In the genomic region with DNA sequence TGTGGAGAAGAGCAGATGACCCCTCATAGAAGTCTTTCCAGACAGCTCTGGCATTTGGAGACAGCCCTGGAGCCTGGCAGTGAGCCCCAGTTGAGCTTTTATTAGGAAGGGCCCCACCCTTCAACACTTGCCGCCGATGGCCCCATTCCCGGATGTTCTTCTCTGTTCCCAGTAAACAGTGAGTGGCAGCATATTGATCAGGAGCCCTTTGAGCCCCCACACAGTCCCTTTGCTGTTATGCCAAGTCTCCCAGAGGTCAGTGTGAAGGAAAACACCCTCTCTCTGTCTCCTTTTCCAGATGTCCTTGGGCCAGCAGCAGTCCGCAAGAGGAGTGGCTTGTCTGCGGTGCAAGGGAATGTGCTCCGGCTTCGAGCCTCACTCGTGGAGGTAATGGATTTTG, we compare ENCODE assay signal across 10 mouse cellular contexts. TPM values are rescaled to one million over a fixed set of nuclear protein-coding genes. Genes with fewer than 3 reads are reported as not detected.
DNase-seq lines count a peak whose midpoint lies in the region; ATAC-seq and TF ChIP-seq lines count a peak whose summit lies in the region.
"Had no signal": no experiment of that assay in that cellular context is flagged by ENCODE, and none has a peak within 500 bp of the region (broad histone marks: within the 10 kb centered on the region; RNA-seq: fewer than 3 reads in every experiment).

No protein-coding gene starts in this region.

- H3K27ac ChIP-seq in forebrain, embryonic 14.5 days (ENCODE audit: low read depth, low read length): no peak overlapping the region
- H3K27ac ChIP-seq in forebrain, embryonic 16.5 days (ENCODE audit: low read length): no peak overlapping the region
- H3K27ac ChIP-seq in lung, postnatal 0 days (ENCODE audit: low read length): no peak overlapping the region
- H3K27ac ChIP-seq in thymus, adult 2 months (ENCODE audit: control insufficient read depth, insufficient read depth, low read length): no peak overlapping the region
- H3K27ac ChIP-seq: kidney, postnatal 0 days had no signal

- H3K4me2 ChIP-seq in forebrain, embryonic 14.5 days (ENCODE audit: low read length): no peak overlapping the region
- no peak overlapping the region for H3K4me2 ChIP-seq in forebrain, embryonic 16.5 days (ENCODE audit: low read length)
- H3K4me2 ChIP-seq in lung, postnatal 0 days (replicated peaks; ENCODE audit: low read depth, low read length): no peak overlapping the region

- no peak for ATAC-seq in forebrain, embryonic 14.5 days
- no peak for ATAC-seq in forebrain, embryonic 16.5 days
- ATAC-seq in lung, postnatal 0 days: peak; percentile 82

- peak; percentile 1 for DNase-seq in forebrain, embryonic 14.5 days (ENCODE audit: low spot score)
- peak; percentile 45 for DNase-seq in adrenal gland, postnatal 14 days
- peak; percentile 56 for DNase-seq in heart, postnatal 25 days (ENCODE audit: low spot score)
- peak; percentile 60 for DNase-seq in lung, postnatal 0 days (ENCODE audit: low spot score)
- no peak for DNase-seq in natural killer cell, adult 2 months (ENCODE audit: low spot score in 2 of 2)
- DNase-seq in c-Kit-positive CD71-positive TER-119-positive erythroid progenitor cells, embryonic 14.5 days (ENCODE audit: low spot score): no peak
- DNase-seq in thymus, adult 2 months: no peak

- peak; percentile 83 for TF ChIP-seq EP300 in lung, postnatal 0 days (IDR thresholded peaks at IDR 0.05)

- no peak overlapping the region for H3K4me3 ChIP-seq in forebrain, embryonic 14.5 days (ENCODE audit: low read depth, low read length)
- no peak overlapping the region for H3K4me3 ChIP-seq in forebrain, embryonic 16.5 days (replicated peaks; ENCODE audit: low read length)
- H3K4me3 ChIP-seq in lung, postnatal 0 days (ENCODE audit: low read depth, low read length): no peak overlapping the region
- no peak overlapping the region for H3K4me3 ChIP-seq in thymus, adult 2 months (ENCODE audit: control insufficient read depth, insufficient read depth, low read length)
- H3K4me3 ChIP-seq: myocyte had no signal

- no peak for TF ChIP-seq CTCF in lung, postnatal 0 days (IDR thresholded peaks at IDR 0.05)
- TF ChIP-seq CTCF in thymus, adult 2 months (IDR thresholded peaks at IDR 0.05; ENCODE audit: borderline replicate concordance, control insufficient read depth, extremely low read depth, insufficient read depth, low read length, poor library complexity): no peak

- no peaks in the 10 kb centered on the region for H3K4me1 ChIP-seq in forebrain, embryonic 14.5 days (ENCODE audit: control insufficient read depth, insufficient read depth, low read length)
- no peaks in the 10 kb centered on the region for H3K4me1 ChIP-seq in forebrain, embryonic 16.5 days (replicated peaks; ENCODE audit: control insufficient read depth, insufficient read depth, low read length)
- no peaks in the 10 kb centered on the region for H3K4me1 ChIP-seq in lung, postnatal 0 days (ENCODE audit: insufficient read depth, low read depth, low read length)
- no peaks in the 10 kb centered on the region for H3K4me1 ChIP-seq in thymus, adult 2 months (replicated peaks; ENCODE audit: control insufficient read depth, insufficient read depth, low read length)

- H3K36me3 ChIP-seq in forebrain, embryonic 14.5 days (ENCODE audit: control insufficient read depth, insufficient read depth, low read length): no peaks in the 10 kb centered on the region
- H3K36me3 ChIP-seq in forebrain, embryonic 16.5 days (ENCODE audit: control insufficient read depth, insufficient read depth): no peaks in the 10 kb centered on the region
- H3K36me3 ChIP-seq in lung, postnatal 0 days (ENCODE audit: insufficient read depth, low read length): no peaks in the 10 kb centered on the region
- H3K36me3 ChIP-seq in thymus, adult 2 months (ENCODE audit: control insufficient read depth, insufficient read depth, low read length): no peaks in the 10 kb centered on the region

- intact Hi-C loops in heart, postnatal 25 days (cut with DNase I): loop anchor here (5.0 kb wide), 3 partner anchors 32 to 92 kb away; a partner anchor contains a TSS

- no peaks in the 10 kb centered on the region for H3K27me3 ChIP-seq in forebrain, embryonic 14.5 days (replicated peaks; ENCODE audit: control insufficient read depth, insufficient read depth, low read length)
- H3K27me3 ChIP-seq in forebrain, embryonic 16.5 days (replicated peaks; ENCODE audit: control insufficient read depth, insufficient read depth, low read length): no peaks in the 10 kb centered on the region
- no peaks in the 10 kb centered on the region for H3K27me3 ChIP-seq in lung, postnatal 0 days (replicated peaks; ENCODE audit: insufficient read depth, low read length)
- H3K27me3 ChIP-seq in thymus, adult 2 months (ENCODE audit: control insufficient read depth, insufficient read depth, low read length): no peaks in the 10 kb centered on the region

- H3K9ac ChIP-seq in forebrain, embryonic 14.5 days (ENCODE audit: low read length): no peak overlapping the region
- H3K9ac ChIP-seq in forebrain, embryonic 16.5 days (replicated peaks; ENCODE audit: low read depth, low read length): no peak overlapping the region
- H3K9ac ChIP-seq in lung, postnatal 0 days (replicated peaks; ENCODE audit: low read depth): no peak overlapping the region

- WGBS in forebrain, embryonic 14.5 days: 73% methylated on average over 8 of the region's 8 CpGs
- 61% methylated on average over 8 of the region's 8 CpGs for WGBS in forebrain, embryonic 16.5 days
- 30% methylated on average over 8 of the region's 8 CpGs for WGBS in lung, postnatal 0 days
- WGBS in thymus, adult 2 months: 74% methylated on average over 8 of the region's 8 CpGs

- H3K9me3 ChIP-seq in forebrain, embryonic 14.5 days (replicated peaks; ENCODE audit: control insufficient read depth, low read length): no peaks in the 10 kb centered on the region
- H3K9me3 ChIP-seq in forebrain, embryonic 16.5 days (ENCODE audit: control insufficient read depth, low read length): no peaks in the 10 kb centered on the region
- H3K9me3 ChIP-seq in lung, postnatal 0 days (ENCODE audit: low read length): no peaks in the 10 kb centered on the region

- no peak for TF ChIP-seq POLR2A in thymus, adult 2 months (IDR thresholded peaks at IDR 0.05; ENCODE audit: control insufficient read depth, extremely low read depth, insufficient read depth, low read length, poor library complexity)

RNA-seq across cellular contexts. Expression of a gene that starts 31.2 kb away (rescaled TPM):
- 16.2 and 16.7 TPM in 2 replicates for polyA plus RNA-seq in forebrain, embryonic 14.5 days (2014; fragmentation: Nextera tagmentation; extraction: Ambion mirVana)
- 10.6 and 13.6 TPM in 2 replicates for polyA plus RNA-seq in forebrain, embryonic 16.5 days (2015; fragmentation: Nextera tagmentation; extraction: Ambion mirVana)
- 5.6 and 8.4 TPM in 2 replicates for total RNA-seq in adrenal gland, postnatal 14 days (2021)
- total RNA-seq in heart, postnatal 25 days (2021): 10 to 100 TPM; 33.6 to 45.2 TPM
- polyA plus RNA-seq in lung, postnatal 0 days (2015; fragmentation: Nextera tagmentation; extraction: Ambion mirVana): 64.9 and 69.3 TPM in 2 replicates
- 1.9 and 2.4 TPM in 2 replicates for polyA plus RNA-seq in thymus, adult 2 months (2012; rRNA removed)

Comparison
In these comparisons a context has a peak if more than half of its experiments do, and no peak if none do; other contexts are left out.
1. DNase-seq: peak in forebrain, embryonic 14.5 days (single experiment), adrenal gland, postnatal 14 days (single experiment), heart, postnatal 25 days (single experiment) and lung, postnatal 0 days (single experiment); none in natural killer cell, adult 2 months (0 of 2), c-Kit-positive CD71-positive TER-119-positive erythroid progenitor cells, embryonic 14.5 days (single experiment) and thymus, adult 2 months (single experiment).